Mouse (Mus musculus) hindbrain, embryonic 10.5 days (tissue): ENCODE data around the gene Ginm1. TPM values are rescaled to one million over a fixed set of nuclear protein-coding genes. Genes with fewer than 3 reads are reported as not detected.

Experiments used
- DNase-seq: peaks from one replicate; pipeline ENCODE4 v3.0.0-alpha.2; 2017; ENCODE audit warnings: low spot score
- H3K27ac ChIP-seq: fragments of 300-500 bp; sonication (generic); 2 replicates; pipeline ENCODE4 v1.5.1; 2016; ENCODE audit warnings: mild to moderate bottlenecking, moderate library complexity
- H3K27me3 ChIP-seq: fragments of 300-500 bp; sonication (generic); 2 replicates; pipeline ENCODE4 v1.6.1; 2016; ENCODE audit warnings: mild to moderate bottlenecking; ENCODE audit not compliant: poor library complexity, insufficient read depth, severe bottlenecking
- H3K36me3 ChIP-seq: fragments of 300-500 bp; sonication (generic); 2 replicates; pipeline ENCODE4 v1.6.1; 2016; ENCODE audit warnings: mild to moderate bottlenecking, moderate library complexity
- H3K4me1 ChIP-seq: fragments of 300-500 bp; sonication (generic); replicated peaks from 2 replicates; pipeline ENCODE4 v1.6.1; 2016; ENCODE audit warnings: mild to moderate bottlenecking
- H3K4me3 ChIP-seq: fragments of 300-500 bp; sonication (generic); 2 replicates; pipeline ENCODE4 v1.5.1; 2016; ENCODE audit warnings: mild to moderate bottlenecking, moderate library complexity
- H3K9me3 ChIP-seq: fragments of 300-500 bp; sonication (generic); 2 replicates; pipeline ENCODE4 v1.6.1; 2016; ENCODE audit warnings: mild to moderate bottlenecking, moderate library complexity
- WGBS: fragments of 180-500 bp; shearing (Covaris S2); methylation state at CpG from one replicate; pipeline ENCODE4 v1.1.7; 2016; 5-methylcytosine and 5-hydroxymethylcytosine counted together
- polyA plus RNA-seq: library from polyadenylated mRNA; unstranded; fragments of >200 nt; fragmentation: Nextera tagmentation; extraction: Ambion mirVana; gene quantifications from 2 replicates; pipeline ENCODE4 v1.2.1, GENCODE M21; 2016

The Ginm1 gene
- polyA plus RNA-seq: 50.9 and 56.0 TPM in 2 replicates

- Histone ChIP-seq H3K4me3 (peak within 1 kb of the TSS; percentile 87), H3K27me3 (no peaks in the 10 kb centered on the region), H3K27ac (peak within 1 kb of the TSS; percentile 94), H3K9me3 (no peaks in the 10 kb centered on the region), H3K4me1 (peaks cover 16% of the 10 kb centered on the region), H3K36me3 (peaks cover 45% of the 10 kb centered on the region)
- DNase-seq: peak; percentile 87
- 2% methylated on average over 52 of the region's 52 CpGs for WGBS
Observed at GRCm38 (mm10) chr10:7792751-7793385, at the start of gene Ginm1, which contains the start of gene Ppil4. TSS of gene Ginm1 (minus strand) at chr10:7792824. TSS of gene Ppil4 (plus strand) at chr10:7792891.

DNA sequence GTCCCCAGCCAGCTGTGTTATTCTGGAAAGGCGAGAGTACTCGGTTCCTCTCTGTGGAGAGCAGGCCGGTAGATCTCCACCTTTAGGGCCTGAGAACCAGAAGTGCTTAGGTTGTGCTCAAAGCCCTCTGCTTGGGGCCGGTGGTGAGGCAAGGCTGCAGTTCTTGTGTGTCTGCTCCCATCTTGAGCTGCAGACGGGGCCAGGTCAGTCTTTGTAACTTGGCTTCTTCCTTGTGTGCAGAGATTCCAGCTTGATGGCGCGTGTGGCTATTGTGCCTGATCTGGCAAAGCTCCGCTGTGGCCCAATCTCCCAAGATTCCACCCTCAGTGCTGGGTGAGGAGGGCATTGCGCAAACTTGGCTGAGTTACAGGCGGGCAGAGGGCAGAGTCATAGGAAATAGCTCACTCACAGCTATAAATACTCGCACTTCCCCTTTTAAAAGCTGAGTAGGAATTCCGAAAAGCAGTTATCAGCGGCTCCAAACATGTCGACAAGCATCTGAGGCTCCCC is 49.0 kb upstream of the Ginm1 start:
- Histone ChIP-seq H3K4me1 (no peaks in the 10 kb centered on the region), H3K36me3 (no peaks in the 10 kb centered on the region), H3K4me3 (no peak overlapping the region), H3K9me3 (no peaks in the 10 kb centered on the region), H3K27me3 (no peaks in the 10 kb centered on the region), H3K27ac (no peak overlapping the region)
- DNase-seq: no peak
- WGBS: 74% methylated on average over 14 of the region's 14 CpGs

DNA sequence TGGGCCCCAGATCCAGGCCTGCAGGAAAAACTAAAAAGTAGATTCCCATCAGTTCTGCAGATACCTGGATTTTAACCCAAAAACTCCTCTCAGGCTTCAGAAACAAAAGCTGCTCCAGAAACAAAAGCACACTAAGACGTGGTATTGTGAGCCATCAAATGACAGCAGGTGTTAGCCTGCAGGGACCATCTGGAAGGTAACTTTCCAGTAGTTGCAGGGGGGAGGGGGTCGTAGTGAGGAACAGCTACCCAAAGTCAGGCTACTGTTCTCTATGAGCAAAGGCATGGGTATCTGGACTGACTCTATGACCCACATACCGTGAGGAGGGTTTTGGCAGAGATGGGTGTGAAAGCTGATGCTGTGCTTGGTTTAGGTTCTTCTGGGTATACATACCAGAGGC is 48.2 kb upstream of the Ginm1 start:
- no peaks in the 10 kb centered on the region for H3K4me1 ChIP-seq
- no peaks in the 10 kb centered on the region for H3K27me3 ChIP-seq
- WGBS: 60% methylated on average over 3 of the region's 3 CpGs
- H3K36me3 ChIP-seq: no peaks in the 10 kb centered on the region
- H3K4me3 ChIP-seq: no peak overlapping the region
- DNase-seq: no peak
- no peaks in the 10 kb centered on the region for H3K9me3 ChIP-seq
- no peak overlapping the region for H3K27ac ChIP-seq

DNA sequence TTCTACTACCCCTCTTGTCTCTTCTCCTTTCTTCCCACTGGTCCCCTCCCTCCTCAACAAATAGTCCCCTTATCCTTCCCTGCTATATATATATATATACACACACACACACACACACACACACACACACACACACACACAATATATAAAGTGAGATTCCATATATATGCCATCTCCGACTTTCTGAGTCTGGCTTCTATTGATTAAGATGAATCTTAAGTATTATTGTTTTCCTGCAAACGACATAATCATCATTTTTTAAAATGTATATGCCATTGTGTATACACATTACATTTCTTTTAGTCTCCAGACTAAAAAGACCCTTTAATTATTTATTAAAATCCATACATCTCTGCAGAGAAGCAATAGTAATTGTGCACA is 47.7 kb upstream of the Ginm1 start:
- Histone ChIP-seq H3K36me3 (no peaks in the 10 kb centered on the region), H3K4me3 (no peak overlapping the region), H3K27me3 (no peaks in the 10 kb centered on the region), H3K4me1 (no peaks in the 10 kb centered on the region), H3K9me3 (no peaks in the 10 kb centered on the region), H3K27ac (no peak overlapping the region)
- DNase-seq: no peak
- 84% methylated on average over 2 of the region's 2 CpGs for WGBS

GRCm38 (mm10) chr10:7839551-7840352 is 47.1 kb upstream of the Ginm1 start:
- Histone ChIP-seq H3K4me1 (no peaks in the 10 kb centered on the region), H3K27me3 (no peaks in the 10 kb centered on the region), H3K27ac (no peak overlapping the region), H3K36me3 (no peaks in the 10 kb centered on the region), H3K9me3 (no peaks in the 10 kb centered on the region), H3K4me3 (no peak overlapping the region)
- DNase-seq: no peak
- WGBS: 89% methylated on average over 22 of the region's 22 CpGs

DNA sequence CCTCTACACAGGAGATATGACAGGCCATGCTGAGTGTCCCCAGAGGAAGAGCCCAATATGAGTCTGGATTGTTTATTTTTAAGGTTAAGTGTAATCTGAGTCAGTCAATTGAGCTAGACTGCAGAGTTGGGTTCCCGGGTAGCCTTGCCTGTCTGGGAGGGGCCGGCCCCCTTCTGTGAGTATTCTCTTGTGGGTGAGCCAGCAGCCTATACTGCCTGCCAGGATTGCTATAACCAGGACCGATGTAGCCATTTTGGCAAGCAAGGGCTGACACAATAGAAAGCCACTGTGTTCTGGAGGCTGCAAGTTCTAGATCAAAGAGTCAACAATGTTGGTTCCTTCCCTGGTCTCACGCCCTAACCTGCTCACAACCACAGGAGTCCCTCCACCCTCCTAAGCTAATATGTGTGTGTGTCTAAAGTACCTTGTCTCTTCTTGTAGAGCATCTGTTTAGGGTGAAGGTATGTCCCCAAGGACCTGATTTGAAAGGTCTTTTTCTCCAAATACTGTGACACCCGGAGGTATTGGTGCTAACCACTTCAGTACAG is 46.3 kb upstream of the Ginm1 start:
- H3K27me3 ChIP-seq: no peaks in the 10 kb centered on the region
- 87% methylated on average over 5 of the region's 5 CpGs for WGBS
- no peaks in the 10 kb centered on the region for H3K4me1 ChIP-seq
- H3K4me3 ChIP-seq: no peak overlapping the region
- no peaks in the 10 kb centered on the region for H3K36me3 ChIP-seq
- H3K27ac ChIP-seq: no peak overlapping the region
- no peaks in the 10 kb centered on the region for H3K9me3 ChIP-seq
- no peak for DNase-seq

- H3K4me1 ChIP-seq: no peaks in the 10 kb centered on the region
- no peak for DNase-seq
- no peak overlapping the region for H3K27ac ChIP-seq
- no peaks in the 10 kb centered on the region for H3K27me3 ChIP-seq
- no peaks in the 10 kb centered on the region for H3K9me3 ChIP-seq
- H3K4me3 ChIP-seq: no peak overlapping the region
- WGBS: 95% methylated on average over 8 of the region's 8 CpGs
- no peaks in the 10 kb centered on the region for H3K36me3 ChIP-seq
Observed at GRCm38 (mm10) chr10:7838036-7838435, 45.4 kb upstream of the Ginm1 start.

DNA sequence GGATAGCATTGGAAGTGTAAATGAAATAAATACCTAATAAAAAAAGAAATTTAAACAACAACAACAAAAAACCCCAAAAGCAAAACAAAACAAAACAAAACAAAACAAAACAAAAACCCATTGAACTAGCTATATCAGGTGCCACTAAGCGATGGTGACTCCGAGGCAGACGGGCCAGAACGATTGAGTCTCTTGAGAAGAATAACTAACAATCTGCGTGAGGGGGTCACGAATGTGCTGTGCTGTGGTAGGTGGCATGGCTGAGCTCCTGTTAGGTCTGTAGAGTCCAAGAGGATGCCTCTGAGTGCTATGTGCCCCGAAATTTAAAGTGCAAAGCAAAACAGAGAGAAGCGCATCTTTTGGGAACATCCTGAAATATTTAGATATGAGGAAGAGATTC is 44.8 kb upstream of the Ginm1 start:
- no peak overlapping the region for H3K27ac ChIP-seq
- DNase-seq: no peak
- WGBS: 90% methylated on average over 8 of the region's 8 CpGs
- H3K9me3 ChIP-seq: no peaks in the 10 kb centered on the region
- no peaks in the 10 kb centered on the region for H3K36me3 ChIP-seq
- H3K4me1 ChIP-seq: peaks cover 3% of the 10 kb centered on the region
- H3K27me3 ChIP-seq: peaks cover 5% of the 10 kb centered on the region; the same call in 1 of the 2 replicates
- H3K4me3 ChIP-seq: no peak overlapping the region

DNA sequence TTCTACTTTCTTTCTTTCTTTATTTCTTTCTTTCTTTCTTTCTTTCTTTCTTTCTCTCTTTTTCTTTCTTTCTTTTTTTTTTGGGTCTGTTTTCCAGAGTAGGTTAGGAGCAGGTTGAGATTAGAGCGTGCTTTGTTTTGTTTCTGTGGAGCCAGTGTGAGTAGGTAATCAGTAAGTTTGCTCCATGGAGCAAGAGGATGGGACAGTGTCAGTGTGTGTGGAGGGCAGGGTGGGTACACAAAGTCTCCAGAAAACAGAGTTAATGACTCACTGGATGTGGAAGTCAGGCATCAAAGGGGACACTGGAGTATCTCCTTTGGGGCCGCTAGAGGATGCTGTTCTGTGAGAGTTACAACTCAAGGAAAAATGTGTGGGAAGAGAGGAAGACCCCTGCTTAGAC is 44.3 kb upstream of the Ginm1 start:
- H3K27me3 ChIP-seq: peaks cover 5% of the 10 kb centered on the region; the same call in 1 of the 2 replicates
- no peaks in the 10 kb centered on the region for H3K36me3 ChIP-seq
- H3K9me3 ChIP-seq: no peaks in the 10 kb centered on the region
- peaks cover 9% of the 10 kb centered on the region for H3K4me1 ChIP-seq
- WGBS: 72% methylated on average over 2 of the region's 2 CpGs
- no peak for DNase-seq
- no peak overlapping the region for H3K4me3 ChIP-seq
- no peak overlapping the region for H3K27ac ChIP-seq

DNA sequence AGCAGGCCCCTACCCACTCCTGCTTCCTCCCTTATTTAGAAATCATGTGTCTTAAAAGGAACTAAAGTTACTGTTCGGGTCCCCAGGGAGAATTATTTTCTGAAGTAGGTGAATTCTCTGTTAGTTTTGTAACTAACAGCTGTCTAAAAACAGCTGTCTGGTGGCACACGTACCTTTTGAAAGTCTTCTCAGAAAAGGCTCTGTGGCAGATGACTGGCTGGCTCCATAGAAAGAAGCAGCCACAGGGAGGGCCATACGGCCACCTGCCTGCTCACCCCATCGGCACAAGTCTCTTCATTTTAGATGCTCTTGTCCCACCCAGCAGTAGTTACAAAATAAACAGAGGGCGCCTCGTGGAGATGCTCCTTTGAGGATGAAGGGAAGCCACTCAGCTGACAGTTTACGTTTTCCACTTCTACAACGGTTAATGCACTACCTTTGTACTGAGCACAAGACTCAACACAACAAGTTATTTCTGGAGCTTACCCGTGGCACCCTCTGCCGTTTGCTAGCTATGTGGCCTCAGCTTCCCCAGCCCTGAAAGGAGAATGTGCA is 42.1 kb upstream of the Ginm1 start:
- Histone ChIP-seq H3K27me3 (peaks cover 5% of the 10 kb centered on the region; the same call in 1 of the 2 replicates), H3K4me1 (peaks cover 11% of the 10 kb centered on the region), H3K4me3 (no peak overlapping the region), H3K27ac (no peak overlapping the region), H3K36me3 (no peaks in the 10 kb centered on the region), H3K9me3 (no peaks in the 10 kb centered on the region)
- 81% methylated on average over 10 of the region's 10 CpGs for WGBS
- DNase-seq: no peak

DNA sequence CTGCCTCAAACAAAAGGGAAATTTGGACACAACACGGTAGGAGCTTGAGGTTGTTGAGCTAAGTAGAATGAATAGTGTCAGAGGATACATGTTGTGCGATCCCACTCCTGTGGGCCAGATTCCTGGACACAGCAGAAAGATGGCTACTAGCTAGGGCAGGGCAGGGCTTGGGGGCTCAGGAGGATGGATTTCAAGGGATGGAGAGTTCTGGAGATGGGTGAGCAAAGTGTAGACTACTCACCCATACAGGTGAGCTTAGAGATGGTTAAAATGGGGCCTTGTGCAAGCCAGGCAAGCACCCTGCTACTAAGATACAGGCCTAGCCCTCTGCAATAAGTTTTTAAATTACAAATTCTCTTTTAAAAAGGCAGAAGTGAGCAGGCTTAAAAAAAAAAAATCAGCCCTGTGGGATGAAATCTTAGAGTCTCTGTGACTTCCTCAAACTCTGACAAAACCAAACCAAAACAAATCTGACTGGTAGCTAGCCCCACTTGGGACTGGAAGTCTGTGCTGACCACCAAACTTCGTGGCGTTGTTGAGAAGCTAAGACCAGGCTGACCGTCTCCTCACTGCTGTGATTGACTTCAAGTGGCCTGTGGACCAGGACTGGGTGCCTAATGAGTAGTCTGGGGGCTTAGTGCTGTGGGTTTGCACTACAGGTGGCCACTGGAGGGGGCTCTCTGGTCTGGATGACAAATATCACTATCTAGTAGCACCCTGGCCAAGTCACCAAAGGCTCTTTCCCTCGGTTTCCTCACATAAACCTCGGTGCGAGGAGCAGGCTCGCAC is 40.9 kb upstream of the Ginm1 start:
- no peaks in the 10 kb centered on the region for H3K36me3 ChIP-seq
- no peaks in the 10 kb centered on the region for H3K9me3 ChIP-seq
- peaks cover 5% of the 10 kb centered on the region; the same call in 1 of the 2 replicates for H3K27me3 ChIP-seq
- H3K4me3 ChIP-seq: no peak overlapping the region
- no peak for DNase-seq
- WGBS: 81% methylated on average over 9 of the region's 9 CpGs
- peaks cover 11% of the 10 kb centered on the region for H3K4me1 ChIP-seq
- no peak overlapping the region for H3K27ac ChIP-seq

DNA sequence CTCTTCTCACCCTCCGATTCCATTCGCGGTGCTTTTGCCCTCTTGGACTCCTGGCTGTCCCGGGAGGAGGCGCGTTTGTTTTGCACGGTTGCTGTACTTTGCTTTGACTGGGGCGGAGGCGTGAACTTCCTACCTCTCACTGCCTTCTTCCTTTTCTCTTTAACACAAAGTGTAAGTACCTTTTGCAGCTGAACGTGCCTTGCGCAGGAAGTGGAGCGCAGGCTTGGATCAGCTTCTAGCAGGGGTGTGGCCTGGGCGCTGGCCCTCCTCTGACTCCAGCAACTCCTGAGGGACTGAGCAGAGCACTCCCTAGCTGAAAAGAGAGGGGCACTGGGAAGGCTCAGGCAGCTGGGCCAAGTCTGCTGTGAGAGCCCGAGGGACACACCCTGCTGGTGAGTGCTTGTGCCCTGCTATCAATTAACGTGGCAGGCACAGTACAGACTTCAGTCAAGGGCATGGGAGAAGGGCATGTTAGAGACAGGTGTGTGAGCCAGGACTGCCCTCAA is 39.6 kb upstream of the Ginm1 start, which contains the start of gene Zc3h12d:
TSS of gene Zc3h12d (plus strand) at position 300 of the 506 bp plus-strand sequence.
- DNase-seq: peak; percentile 19
- no peak within 1 kb of the TSS for H3K27ac ChIP-seq
- peaks cover 11% of the 10 kb centered on the region for H3K4me1 ChIP-seq
- WGBS: 4% methylated on average over 15 of the region's 15 CpGs
- H3K9me3 ChIP-seq: no peaks in the 10 kb centered on the region
- peaks cover 5% of the 10 kb centered on the region; the same call in 1 of the 2 replicates for H3K27me3 ChIP-seq
- peak within 1 kb of the TSS; percentile 38 for H3K4me3 ChIP-seq
- no peaks in the 10 kb centered on the region for H3K36me3 ChIP-seq
